Mouse (Mus musculus) C2C12 (cell line): ENCODE measurements around the gene Atp1a2.

Experiments
- CTCF ChIP-seq: IDR thresholded peaks from one replicate; pipeline ENCODE4 v1.5.1; 2011; ENCODE audit not compliant: control insufficient read depth, insufficient read depth, insufficient read length
- MAX ChIP-seq: IDR thresholded peaks from one replicate; pipeline ENCODE4 v1.6.1; 2011; ENCODE audit warnings: mild to moderate bottlenecking, control low read depth

- TF ChIP-seq MAX (no peak), CTCF (no peak)
Measured at GRCm38 (mm10) chr1:172240945-172241708, 56.7 kb downstream of the Atp1a2 start.
